Mouse (Mus musculus) gastrocnemius, adult 2 months (tissue): Measurements from ENCODE around the gene Trip12. TPM values are rescaled to one million over a fixed set of nuclear protein-coding genes. Genes with fewer than 3 reads are reported as not detected.
A peak's percentile ranks its signal among the peaks of the same experiment; 100 is the strongest.

ENCODE experiments used
- DNase-seq: peaks from one replicate; pipeline ENCODE4 v3.0.0; 2022
- H3K27ac ChIP-seq: fragments of 200-600 bp; 2 replicates; pipeline ENCODE4 v1.8.1; 2022; ENCODE audit warnings: mild to moderate bottlenecking
- H3K4me3 ChIP-seq: fragments of 200-600 bp; 2 replicates; pipeline ENCODE4 v1.8.1; 2022; ENCODE audit warnings: mild to moderate bottlenecking, moderate library complexity
- CTCF ChIP-seq: fragments of 200-600 bp; IDR thresholded peaks from 2 replicates; pipeline ENCODE4 v1.8.1; 2022; ENCODE audit warnings: antibody characterized with exemption, mild to moderate bottlenecking, moderate library complexity
- intact Hi-C: fragments of 180-260 bp; cut with DNase I; formaldehyde crosslinking; loops from one replicate; pipeline ENCODE4 v1.15.1; 2025
- microRNA-seq: library from miRNA; unstranded; fragments of <30 nt; microRNA quantifications from one replicate; pipeline ENCODE4 v1.2.0, GENCODE M21; 2021
- total RNA-seq, 2 experiments: library from RNA; stranded (reverse); gene quantifications; 2 replicates each; pipeline ENCODE4 v1.2.3; 2021

Trip12 gene
- total RNA-seq, 2 experiments from 2014 or later = 194 to 206 TPM

DNA sequence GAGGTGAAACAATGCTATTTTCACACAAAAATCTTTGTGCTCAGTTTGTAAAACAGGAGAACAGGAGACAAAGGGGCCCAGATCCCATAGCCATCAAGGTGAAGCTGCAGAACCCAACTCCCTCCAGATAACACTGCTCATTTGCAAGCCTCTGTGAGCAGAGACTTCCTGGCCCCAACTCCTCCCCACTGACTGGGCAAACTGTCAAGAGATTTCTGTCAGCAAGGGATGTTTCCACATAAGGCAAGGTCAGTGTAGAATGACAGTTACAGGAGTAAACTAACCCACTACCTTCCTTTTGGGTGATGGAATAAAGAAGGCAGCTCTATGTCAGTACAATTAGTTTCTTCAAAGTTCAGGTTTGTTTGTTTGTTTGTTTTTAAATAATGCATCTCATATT, 117.5 kb downstream of the Trip12 start:
- no peak overlapping the region for H3K4me3 ChIP-seq
- H3K27ac ChIP-seq = peak overlapping the region; percentile 3; the same call in 1 of the 2 replicates
- TF ChIP-seq CTCF = no peak
- DNase-seq = no peak
- intact Hi-C loops = no loop called here

DNA sequence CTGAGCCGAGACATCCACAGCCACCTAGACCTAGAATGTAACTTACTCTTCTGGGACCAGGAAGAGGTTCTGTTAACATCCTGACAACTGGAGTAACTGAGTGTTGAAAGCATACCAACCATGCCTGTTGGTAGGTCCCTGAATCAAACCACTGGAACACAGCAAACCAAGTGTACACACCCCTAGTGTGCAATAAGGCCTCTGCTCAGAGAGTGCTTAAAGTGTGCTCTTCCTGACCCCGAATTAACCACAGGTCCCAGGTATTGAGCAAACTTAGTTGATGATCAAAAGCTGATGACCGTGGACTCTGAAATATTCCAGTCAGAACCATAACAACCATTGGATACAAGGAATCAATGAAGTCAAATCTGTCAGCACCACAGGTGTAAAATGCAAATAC, 117.9 kb downstream of the Trip12 start:
- Histone ChIP-seq H3K4me3 (no peak overlapping the region), H3K27ac (no peak overlapping the region; the same call in 1 of the 2 replicates)
- no peak for DNase-seq
- intact Hi-C loops = no loop called here
- no peak for TF ChIP-seq CTCF

DNA sequence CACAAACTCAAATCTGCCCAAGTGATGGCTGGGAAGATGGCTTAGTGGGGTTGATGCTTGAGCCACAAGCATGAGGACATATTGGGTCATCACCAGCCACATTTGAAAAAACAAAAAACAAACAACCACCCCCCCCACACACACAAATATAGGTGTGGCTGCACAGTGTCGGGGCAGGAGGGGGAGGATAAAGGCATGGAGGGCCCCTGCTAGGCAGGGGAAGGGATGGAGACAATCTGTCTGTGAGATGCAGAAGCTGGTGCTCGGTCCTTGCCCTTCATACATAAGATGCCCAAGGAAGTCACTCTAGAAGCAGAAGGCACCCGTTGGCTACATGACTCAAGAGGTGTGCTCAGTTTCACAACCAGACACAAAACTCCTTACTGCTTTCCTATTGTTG, 118.4 kb downstream of the Trip12 start:
- no peak for DNase-seq
- no peak for TF ChIP-seq CTCF
- intact Hi-C loops = no loop called here

DNA sequence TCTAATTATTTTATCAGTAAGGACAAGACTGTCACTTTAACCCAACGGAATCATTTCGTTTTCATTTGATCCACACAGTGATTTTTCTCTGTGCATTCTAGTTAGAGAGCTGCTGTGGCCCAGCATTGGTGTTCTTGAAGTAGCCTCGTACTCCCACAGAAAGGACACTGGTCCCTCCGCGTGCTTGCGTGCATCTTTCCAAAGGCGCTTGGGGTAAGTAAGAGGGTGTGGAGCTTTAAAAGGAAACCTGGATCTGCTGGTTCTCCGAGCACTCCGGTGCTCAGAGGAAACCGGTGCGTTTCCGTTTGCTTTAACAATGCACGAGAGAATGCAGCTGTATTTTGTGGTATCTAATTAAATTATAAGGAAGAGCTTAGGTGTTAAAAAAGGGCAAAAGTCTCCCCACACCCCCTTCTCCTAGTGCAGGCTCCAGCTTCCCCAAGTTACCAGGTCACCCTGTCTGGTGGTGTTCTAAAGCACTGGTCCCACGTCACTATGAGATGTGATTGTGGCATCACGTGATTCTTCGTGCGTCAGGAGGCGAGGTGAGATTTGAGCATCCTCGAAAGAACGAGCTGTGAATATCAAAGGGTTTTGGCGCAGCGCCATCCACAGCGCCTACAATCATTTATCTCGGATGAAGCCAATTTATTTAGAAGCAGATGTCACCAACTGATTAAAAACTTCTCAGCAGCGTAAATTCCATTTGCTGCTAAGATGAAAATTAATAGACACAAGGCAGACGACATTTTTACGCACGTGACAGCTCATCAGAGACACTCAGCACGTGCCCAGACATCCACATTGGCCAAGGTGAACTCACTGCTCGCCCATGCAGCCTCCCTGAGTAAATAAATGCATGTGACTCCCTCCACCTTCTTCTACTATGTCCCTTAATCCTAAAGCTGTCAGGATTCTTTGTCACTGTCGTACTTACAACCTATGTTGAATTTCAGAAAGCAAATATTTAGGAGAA, 130.2 kb downstream of the Trip12 start:
- intact Hi-C loops = no loop called here
- Histone ChIP-seq H3K4me3 (peak overlapping the region; percentile 16), H3K27ac (no peak overlapping the region)
- no peak for TF ChIP-seq CTCF
- no peak for DNase-seq

More for the DNA sequence above, 118.4 kb downstream of the Trip12 start:
- no peak overlapping the region for H3K4me3 ChIP-seq
- no peak overlapping the region for H3K27ac ChIP-seq

GRCm38 (mm10) chr1:84709406-84709805, 130.9 kb downstream of the Trip12 start:
- no peak overlapping the region for H3K27ac ChIP-seq

GRCm38 (mm10) chr1:84700254-84700653, 140.1 kb downstream of the Trip12 start:
- Histone ChIP-seq H3K27ac (no peak overlapping the region), H3K4me3 (no peak overlapping the region)
- no peak for DNase-seq
- intact Hi-C loops = no loop called here
- no peak for TF ChIP-seq CTCF

More at GRCm38 (mm10) chr1:84709406-84709805, 130.9 kb downstream of the Trip12 start:
- intact Hi-C loops = no loop called here
- DNase-seq = no peak
- no peak for TF ChIP-seq CTCF
- no peak overlapping the region for H3K4me3 ChIP-seq

DNA sequence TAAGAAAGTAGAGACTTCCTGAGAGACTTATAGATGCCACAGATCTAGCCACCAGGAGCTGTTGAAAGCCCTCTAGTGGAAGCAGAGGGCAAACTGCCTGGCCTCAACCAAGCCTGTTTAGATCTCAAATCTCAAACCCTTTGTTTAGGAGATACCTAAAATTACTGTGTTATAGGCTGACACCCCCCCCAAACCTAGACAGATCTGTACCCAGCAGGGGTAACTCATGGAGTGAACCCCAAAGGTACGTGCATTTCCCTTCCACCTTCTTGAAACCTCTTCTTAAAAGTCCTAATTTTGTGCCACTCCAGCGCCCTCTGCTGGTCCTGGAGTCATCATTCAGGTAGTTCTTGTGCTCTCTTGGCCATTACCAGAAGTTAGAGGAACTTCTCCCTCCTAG, 143.2 kb downstream of the Trip12 start:
- DNase-seq = peak; percentile 26
- intact Hi-C loops = no loop called here
- peak; percentile 52 for TF ChIP-seq CTCF
- Histone ChIP-seq H3K4me3 (no peak overlapping the region), H3K27ac (no peak overlapping the region)

DNA sequence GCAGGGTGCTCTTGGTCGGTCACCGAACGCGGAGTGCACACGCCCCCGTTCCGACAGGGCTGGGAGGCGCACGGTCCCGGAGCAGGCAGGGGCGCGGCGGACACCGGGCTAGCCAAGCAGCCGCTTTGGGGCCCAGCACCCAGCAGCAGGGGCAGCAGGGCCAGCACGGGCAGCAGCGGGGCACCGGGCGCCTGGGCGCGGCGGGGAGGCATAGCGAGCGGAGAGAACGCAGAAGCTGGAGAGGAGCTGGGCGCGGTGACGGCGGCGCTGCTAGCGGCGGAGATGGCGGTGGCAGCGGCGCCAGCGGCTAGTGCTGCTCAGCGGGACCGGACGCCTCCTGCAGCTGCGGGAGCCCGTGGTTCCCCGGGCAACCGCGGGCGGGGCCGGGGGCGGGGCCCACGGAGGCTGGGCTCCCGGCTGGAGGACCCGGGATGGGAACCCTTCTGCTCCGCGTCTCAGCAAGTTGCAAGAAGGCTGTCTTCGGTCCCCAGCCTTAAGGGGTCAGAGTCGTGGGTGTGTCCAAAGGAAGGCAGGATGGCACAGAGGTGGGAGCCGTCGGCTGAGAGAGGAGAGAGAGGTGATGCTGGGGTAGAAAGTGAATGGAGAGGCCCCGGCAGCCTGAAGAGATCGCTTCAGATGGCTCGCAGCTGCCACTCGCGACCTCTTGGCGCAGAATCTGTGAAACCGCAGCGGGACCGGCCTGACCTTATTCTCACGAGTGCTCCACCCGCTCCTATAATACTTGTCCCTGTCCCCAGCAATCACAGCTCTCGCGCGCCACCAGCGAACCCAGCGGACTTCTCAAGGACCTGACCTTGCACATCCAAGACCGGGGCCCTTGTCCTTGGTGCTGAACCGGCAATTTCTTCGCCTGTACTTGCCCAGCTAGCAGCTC, 144.6 kb downstream of the Trip12 start, which contains the start of gene Dner:
Gene Dner, minus strand, starts transcription at position 705 of the 895 bp plus-strand sequence.
- peak within 1 kb of the TSS; percentile 62 for H3K4me3 ChIP-seq
- intact Hi-C loops = no loop called here

DNA sequence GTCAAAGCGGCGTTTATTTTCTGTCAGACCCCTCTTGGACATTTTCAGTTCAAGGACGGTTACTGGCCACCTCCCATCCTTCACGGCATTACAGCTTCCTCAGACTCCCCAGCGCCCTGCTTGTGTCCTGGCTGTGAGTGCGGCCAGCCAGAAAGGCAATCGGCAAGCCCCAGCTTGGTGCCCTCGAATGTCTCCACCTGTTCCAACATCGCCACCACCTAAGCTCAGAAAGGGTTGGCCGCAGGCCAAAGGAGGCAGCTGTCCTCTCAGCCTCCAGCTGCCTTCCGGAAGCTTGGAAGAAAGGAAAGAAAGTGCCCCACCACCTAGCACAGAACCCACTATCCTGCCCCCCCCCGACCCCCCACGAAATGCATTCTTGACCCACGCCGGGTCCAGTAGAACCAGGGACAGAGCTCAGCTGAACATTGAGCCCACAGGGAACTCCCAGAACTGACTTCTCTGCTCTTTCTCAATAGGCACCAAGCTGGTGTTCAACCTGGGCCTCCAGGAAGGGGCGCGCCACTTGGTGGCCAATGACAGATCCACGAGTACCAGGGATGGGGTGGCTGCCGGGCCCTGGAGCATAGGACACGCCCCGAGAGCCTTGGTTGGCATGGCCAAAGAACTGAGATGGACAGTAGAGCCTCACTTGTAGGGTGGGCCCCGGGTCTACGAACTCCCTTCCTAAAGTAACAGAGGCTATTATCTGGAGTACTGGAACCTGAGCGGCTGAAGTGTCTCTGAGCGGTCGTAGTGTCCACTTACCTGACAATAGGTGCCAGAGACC, 145.4 kb downstream of the Trip12 start:
- Histone ChIP-seq H3K27ac (no peak overlapping the region), H3K4me3 (peak overlapping the region; percentile 62)
- DNase-seq = peak; percentile 19
- intact Hi-C loops = no loop called here
- no peak for TF ChIP-seq CTCF

More for the DNA sequence above, 144.6 kb downstream of the Trip12 start, which contains the start of gene Dner:
- no peak for TF ChIP-seq CTCF
- no peak within 1 kb of the TSS for H3K27ac ChIP-seq
- DNase-seq = peak; percentile 68

GRCm38 (mm10) chr1:84677910-84678309, 162.4 kb downstream of the Trip12 start:
- DNase-seq = no peak
- TF ChIP-seq CTCF = no peak
- Histone ChIP-seq H3K4me3 (no peak overlapping the region), H3K27ac (no peak overlapping the region)
- intact Hi-C loops = no loop called here

Small RNAs within 50 kb of the gene (microRNA-seq; reads per million reads assigned to microRNA genes)
- not detected for gene Mir5126

Other genes starting within 250 kb of the Trip12 start
- not detected for gene Dner, start 144.3 kb downstream of the Trip12 start, total RNA-seq
- 1 to 10 TPM; 1.9 to 4.1 TPM for gene Fbxo36, start 675 bp downstream of the Trip12 start, total RNA-seq
- gene Slc16a14, start 94.6 kb upstream of the Trip12 start, total RNA-seq = under 1 TPM in 1 of 2 experiments, not detected in 1; 0.20 TPM